Mouse (Mus musculus) cerebellum, adult 8-10 months (tissue): ENCODE data around the gene Slc17a3.
A peak's percentile ranks its signal among the peaks of the same experiment; 100 is the strongest.

Experiments used
- DNase-seq: peaks from one replicate; pipeline ENCODE4 v3.0.0; 2022

Gene Slc17a3

DNA sequence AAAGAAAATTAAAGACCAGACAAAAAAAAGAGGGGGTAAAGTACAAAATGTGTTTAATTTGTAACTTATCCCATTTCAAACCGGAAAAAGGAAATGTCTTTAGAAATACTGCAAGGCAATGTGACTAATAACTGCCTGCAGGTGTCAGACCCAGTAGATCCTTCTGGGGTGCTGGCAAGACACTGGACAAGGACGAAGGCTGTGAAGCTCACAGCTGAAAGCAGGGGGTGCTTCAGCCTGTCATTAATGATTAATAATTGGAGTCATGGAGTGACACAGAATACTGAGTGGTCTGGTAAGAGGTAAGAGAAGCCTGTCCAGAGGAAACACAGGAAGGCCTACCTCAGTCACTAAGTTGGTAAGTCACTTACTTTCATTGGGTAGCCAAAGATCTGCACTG lies at the start of gene Slc17a3:
Slc17a3 (plus strand) TSS at position 127 of the 400 bp plus-strand sequence.
- no peak for DNase-seq

- peak; percentile 17 for DNase-seq
These were observed 46.7 kb upstream of the Slc17a3 start for GRCm38 (mm10) chr13:23792520-23792919.

DNA sequence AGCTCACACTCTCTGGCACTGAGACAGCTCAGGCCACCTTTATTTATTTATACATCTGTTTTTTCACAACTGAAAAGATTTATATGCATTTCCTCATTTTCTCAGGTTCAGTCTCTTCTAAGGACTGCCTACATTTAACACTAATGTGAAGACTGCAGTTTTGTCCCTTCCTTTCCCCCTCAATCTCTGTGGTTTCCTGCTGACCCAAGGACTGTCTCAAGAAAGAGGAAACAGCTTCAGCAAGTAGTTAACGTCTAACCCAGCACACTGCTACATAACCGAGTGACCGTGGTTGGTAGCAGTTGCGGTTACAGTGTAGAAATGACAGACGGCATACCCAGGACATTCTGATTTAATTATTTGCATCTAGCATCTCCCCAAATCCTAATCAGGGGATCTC lies 39.8 kb upstream of the Slc17a3 start:
- DNase-seq: no peak

- no peak for DNase-seq
These were observed 34.7 kb upstream of the Slc17a3 start for GRCm38 (mm10) chr13:23804532-23804931.

DNA sequence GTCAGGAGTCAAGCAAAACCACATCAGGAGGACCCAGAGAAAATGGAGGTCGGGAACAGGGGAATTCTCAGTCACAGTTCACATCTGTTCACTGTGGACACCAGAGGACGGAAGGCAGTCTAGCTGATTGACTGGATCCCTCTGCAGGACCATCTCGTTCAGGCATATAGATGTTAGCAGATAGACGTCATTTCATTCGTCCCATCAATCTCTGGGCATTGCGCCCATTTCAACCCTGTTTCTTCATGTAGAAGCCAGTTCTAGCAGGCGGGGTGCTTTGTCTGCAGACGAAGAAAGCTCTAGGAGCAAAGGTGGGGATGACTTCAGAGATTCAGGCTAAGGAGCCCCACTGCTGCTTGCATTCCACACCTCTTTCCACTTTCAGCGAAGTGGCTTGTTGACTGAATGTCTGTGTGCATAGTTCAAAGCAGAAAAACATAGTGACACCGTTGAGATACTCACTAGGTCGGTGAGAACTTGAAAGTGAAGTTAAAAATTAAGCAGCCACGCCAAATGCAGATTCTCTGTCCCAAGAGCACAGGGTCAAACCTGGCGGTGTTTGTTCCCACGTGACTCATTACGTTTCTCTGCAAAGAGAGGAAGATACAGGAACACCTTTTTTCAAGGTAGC lies 32.7 kb upstream of the Slc17a3 start, which contains the start of gene Slc17a2:
Slc17a2 (plus strand) TSS at position 572 of the 631 bp plus-strand sequence.
- no peak for DNase-seq

DNA sequence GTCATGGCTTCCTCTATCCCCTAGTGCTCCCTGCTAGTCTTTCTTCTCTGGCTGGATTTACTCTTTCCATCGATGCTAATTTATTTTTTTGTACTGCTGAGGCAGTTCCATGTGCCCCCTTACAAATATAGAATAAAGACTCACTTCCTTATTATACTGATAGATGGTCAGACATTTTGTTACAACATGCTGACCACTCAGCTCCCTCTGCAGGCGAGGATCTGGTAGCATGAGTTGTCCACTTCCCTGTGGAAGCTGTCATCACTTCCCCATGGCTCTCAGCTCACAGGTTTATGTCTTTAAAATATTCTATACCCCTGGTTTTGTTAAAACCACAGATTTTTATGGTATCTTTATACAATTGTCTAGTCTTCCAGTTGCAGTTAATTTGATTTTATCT lies 23.1 kb upstream of the Slc17a3 start:
- no peak for DNase-seq

DNA sequence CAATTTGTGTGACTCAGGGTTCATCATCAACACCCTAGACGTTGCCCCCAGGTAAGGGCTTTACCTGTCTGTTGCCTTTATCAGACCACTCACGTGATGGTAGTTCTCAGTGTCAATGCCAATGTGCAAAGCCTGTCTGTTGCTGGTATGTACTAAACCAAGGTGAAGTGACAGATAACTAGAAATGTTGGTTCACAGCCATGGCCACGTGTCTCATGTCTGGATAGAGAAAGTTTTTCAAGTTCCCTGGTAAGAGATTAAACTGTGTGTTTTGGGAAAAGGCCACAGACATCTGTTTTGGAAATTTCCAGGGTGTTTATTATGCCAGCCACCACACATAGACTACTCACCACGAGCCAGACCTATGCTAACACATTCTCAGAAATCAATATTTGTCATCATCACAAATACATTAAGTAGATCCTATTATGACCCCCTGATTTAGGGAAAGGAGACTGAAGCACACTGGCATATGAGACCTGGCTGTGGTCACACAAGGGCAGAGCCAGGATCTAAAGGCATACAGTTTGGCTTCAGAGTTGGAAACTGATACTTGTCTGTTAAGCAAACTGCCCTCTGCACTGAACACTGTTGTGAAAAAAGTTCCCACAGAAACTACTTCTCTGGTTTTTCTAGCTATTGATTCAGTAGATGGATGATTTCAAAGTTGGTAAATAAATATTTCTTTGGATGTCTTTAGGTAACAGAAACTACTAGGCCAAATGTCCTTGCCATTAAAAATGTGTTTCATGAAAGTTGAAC lies 18.9 kb upstream of the Slc17a3 start:
- no peak for DNase-seq

DNA sequence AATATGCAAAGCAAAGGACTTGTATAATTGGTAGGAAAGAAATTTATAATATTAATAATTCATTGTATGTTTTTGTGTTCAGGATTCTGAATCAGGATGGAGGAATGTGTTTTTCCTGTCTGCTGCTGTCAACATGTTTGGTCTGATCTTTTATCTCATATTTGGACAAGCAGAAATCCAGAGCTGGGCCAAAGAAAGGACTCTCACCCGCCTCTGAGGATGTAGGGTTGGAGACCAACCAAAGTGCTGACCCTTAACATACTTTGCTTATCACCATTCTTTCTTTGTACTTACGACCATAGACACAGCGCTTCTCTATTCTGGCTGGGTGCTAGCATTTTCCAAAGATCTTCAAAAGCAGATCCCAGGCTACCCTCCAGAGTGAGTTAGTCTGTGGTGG lies 17.0 kb upstream of the Slc17a3 start:
- no peak for DNase-seq

- DNase-seq: no peak
These were observed 12.6 kb upstream of the Slc17a3 start for GRCm38 (mm10) chr13:23826606-23827005.

DNA sequence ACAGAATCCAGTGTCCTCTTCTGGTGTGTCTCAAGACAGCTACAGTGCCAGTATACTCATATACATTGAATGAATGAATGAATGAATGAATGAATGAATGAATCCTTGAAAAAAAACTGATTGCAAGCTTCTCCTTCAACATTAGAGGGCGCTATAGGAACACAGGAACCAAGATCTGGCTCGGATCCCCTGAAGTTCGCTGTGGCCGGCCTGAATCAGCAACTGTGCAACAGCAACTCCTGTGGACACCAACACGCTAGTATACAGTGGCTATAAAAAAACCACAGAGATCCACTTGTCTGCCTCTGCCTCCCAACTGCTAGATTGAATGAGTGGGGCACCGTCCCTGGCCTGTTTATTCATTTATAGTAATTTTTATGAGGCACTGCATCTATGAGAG lies 6.2 kb upstream of the Slc17a3 start:
- DNase-seq: no peak

- DNase-seq: no peak
These were observed 4.4 kb upstream of the Slc17a3 start for GRCm38 (mm10) chr13:23834836-23835235.

GRCm38 (mm10) chr13:23836630-23837029 lies 2.6 kb upstream of the Slc17a3 start:
- no peak for DNase-seq

DNA sequence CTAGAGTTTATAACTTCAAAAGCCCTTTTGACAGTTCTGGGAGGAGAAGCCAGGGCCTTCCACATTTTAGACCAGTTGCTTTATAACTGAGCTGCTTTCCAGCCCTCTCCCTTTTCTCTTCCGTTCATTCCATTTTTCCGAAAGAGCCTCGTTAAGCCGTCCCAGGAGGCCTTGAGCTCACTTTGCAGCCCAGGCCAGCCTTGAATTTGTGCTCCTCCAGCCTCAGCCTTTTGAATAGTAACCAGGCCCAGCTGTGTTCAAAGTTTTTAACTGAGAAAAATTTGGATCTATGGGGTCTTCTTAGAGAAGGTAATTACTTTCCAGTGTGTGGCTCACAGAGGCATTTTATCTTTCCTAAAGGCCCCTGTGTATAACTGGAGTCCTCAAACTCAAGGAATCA lies 6.6 kb downstream of the Slc17a3 start:
- DNase-seq: no peak

- no peak for DNase-seq
These were observed 10.1 kb downstream of the Slc17a3 start for GRCm38 (mm10) chr13:23849299-23849698.

- DNase-seq: no peak
These were observed 17.2 kb downstream of the Slc17a3 start for GRCm38 (mm10) chr13:23856401-23856800.

GRCm38 (mm10) chr13:23861815-23862214 lies 22.6 kb downstream of the Slc17a3 start:
- DNase-seq: no peak

GRCm38 (mm10) chr13:23864711-23865110 lies 25.5 kb downstream of the Slc17a3 start:
- no peak for DNase-seq

DNA sequence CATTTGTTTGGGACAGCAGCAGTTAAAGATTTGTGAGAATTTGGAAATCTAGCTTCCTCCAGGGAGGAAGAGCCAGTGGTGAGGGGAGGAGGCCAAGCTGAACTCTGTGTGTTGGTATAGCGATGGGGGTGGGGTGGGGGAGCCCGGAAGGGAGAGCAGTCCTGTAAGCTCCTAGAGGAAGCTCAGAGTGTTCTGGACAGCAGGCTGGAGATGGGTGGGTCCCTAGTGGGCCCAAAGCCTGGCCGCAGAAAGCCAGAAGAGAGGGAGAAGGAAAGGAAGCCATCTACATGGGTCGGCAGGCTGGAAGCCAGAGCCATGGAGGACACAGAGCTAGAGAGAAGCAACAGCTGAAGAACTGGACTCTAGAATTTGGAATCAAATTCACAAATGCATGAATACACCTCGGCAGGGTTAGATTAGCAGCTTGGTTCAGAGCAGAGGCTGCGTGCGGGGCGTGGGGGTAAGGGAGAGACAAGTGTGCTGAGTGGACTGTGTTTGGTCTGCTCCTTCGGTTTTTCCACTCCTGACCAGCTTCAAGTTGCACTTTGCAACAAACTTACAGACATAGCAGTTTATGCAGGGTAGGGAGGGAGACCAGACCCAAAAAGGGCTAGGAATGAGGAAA lies 27.0 kb downstream of the Slc17a3 start:
- no peak for DNase-seq

- DNase-seq: no peak
These were observed 27.8 kb downstream of the Slc17a3 start for GRCm38 (mm10) chr13:23867000-23867399.

GRCm38 (mm10) chr13:23867405-23867804 lies 28.2 kb downstream of the Slc17a3 start, which contains the start of gene Slc17a1:
Slc17a1 (plus strand) TSS chr13:23867750.
- no peak for DNase-seq

DNA sequence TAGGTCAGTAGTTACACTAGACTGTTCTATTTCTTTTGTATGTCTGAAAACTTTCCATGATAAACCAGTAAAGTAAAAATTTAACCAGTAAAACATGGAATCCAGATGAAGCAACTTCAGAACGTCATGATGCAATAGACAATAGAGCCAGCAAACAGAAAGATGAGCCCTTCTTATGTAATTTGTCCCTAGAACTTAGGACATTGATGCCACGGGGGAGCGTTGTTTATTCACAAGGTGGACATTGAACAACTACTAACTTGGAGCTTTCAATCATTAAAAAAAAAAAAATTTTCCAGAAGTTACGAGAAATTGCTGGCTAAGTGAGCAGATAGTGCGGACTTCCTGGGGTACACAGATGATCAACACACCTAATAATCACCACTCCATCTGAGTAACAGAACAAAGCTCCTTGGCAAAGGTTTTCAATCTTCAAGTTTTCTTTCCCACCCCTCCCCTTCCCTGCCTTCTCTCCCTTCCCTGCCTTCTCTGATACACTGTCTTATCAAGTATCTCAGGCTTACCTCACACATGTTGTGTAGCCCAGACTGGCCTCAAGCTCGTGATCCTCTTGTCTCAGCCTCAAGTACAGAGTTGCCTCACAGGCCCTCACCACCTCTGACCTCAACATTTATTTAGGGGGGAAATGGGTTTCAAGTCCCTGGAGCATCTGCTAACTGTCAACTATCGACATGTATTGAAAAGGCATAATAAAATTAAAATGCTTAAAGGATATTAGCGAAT lies 29.7 kb downstream of the Slc17a3 start:
- DNase-seq: no peak

GRCm38 (mm10) chr13:23869996-23870395 lies 30.8 kb downstream of the Slc17a3 start:
- DNase-seq: no peak

DNA sequence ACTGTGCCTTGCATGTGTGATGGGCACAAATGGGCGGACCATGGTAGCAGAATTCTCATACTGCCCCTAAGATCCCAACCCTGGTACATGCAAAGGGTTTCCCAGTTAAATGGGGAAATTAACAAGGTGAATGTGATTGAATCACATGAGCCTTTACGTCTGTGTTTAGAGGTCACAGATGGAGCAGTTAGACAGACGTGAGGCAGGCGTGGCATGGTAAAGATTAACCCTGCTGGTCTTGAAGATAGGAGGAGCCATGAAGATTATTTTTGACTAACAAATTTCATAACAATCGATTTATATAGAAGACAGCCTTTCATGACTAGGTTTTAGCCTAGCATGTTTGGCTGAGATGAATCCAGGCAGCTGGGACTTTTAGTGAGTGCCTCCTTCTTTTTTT lies 33.9 kb downstream of the Slc17a3 start:
- no peak for DNase-seq
